Mouse (Mus musculus): ENCODE measurements at regions not wholly inside any gene's neighbourhood (a gene's known extent, or its start where the extent isn't known, plus 50 kb on each side); places are given as distances from the start of the nearest gene placed in this dataset.
A peak's percentile ranks its signal among the peaks of the same experiment; 100 is the strongest.

GRCm38 (mm10) chr11:19138423-19138822 is 119.6 kb upstream of the Meis1 start:
- DNase-seq (ENCODE audit: low spot score) = peak; percentile 94
- Histone ChIP-seq H3K9ac (ENCODE audit: low read depth, low read length, severe bottlenecking) (no peak overlapping the region), H3K27me3 (ENCODE audit: control insufficient read depth, insufficient read depth, low read length) (no peaks in the 10 kb centered on the region), H3K9me3 (ENCODE audit: control insufficient read depth, low read length) (no peaks in the 10 kb centered on the region), H3K4me2 (replicated peaks; ENCODE audit: low read depth, low read length, severe bottlenecking) (no peak overlapping the region), H3K27ac (replicated peaks; ENCODE audit: low read depth, low read length) (no peak overlapping the region), H3K36me3 (ENCODE audit: control insufficient read depth, insufficient read depth, low read length) (no peaks in the 10 kb centered on the region), H3K4me1 (ENCODE audit: control insufficient read depth, insufficient read depth, low read length) (peaks cover 6% of the 10 kb centered on the region), H3K4me3 (replicated peaks; ENCODE audit: low read length) (no peak overlapping the region)
- no peak for TF ChIP-seq POLR2A (IDR thresholded peaks at IDR 0.05; ENCODE audit: borderline replicate concordance, extremely low read depth, insufficient read depth, insufficient read length)
- WGBS = 47% methylated on average over 5 of the region's 5 CpGs
- peak; percentile 82 for ATAC-seq (ENCODE audit: low FRiP score, low read depth)

DNA sequence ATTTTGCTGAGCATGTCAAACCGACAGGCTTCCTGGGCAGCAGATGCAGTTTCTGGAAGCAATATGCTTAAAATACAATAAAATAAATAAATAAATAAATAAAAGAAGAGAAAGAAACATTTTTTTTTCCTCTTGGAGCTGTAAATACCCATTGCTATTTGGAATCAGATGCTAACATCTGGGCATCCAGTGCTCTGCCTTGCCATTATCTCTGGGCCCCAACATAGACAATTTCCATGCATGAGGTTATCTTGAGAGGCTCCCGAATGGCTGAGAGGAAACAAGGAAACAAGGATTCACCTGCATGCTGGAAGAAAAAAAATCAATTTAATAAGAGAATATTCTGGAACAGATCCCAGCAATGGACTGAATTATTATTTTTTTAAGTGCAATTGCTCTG is 120.0 kb upstream of the Meis1 start:
- Histone ChIP-seq H3K36me3 (ENCODE audit: control insufficient read depth, insufficient read depth, low read length) (no peaks in the 10 kb centered on the region), H3K27me3 (ENCODE audit: control insufficient read depth, insufficient read depth, low read length) (no peaks in the 10 kb centered on the region), H3K4me2 (replicated peaks; ENCODE audit: low read depth, low read length, severe bottlenecking) (no peak overlapping the region), H3K27ac (replicated peaks; ENCODE audit: low read depth, low read length) (no peak overlapping the region), H3K4me1 (ENCODE audit: control insufficient read depth, insufficient read depth, low read length) (peaks cover 9% of the 10 kb centered on the region), H3K9ac (ENCODE audit: low read depth, low read length, severe bottlenecking) (no peak overlapping the region), H3K4me3 (replicated peaks; ENCODE audit: low read length) (no peak overlapping the region), H3K9me3 (ENCODE audit: control insufficient read depth, low read length) (no peaks in the 10 kb centered on the region)
- 73% methylated on average over 2 of the region's 2 CpGs for WGBS
- DNase-seq (ENCODE audit: low spot score) (no peak), ATAC-seq (ENCODE audit: low FRiP score, low read depth) (no peak)
- no peak for TF ChIP-seq POLR2A (IDR thresholded peaks at IDR 0.05; ENCODE audit: borderline replicate concordance, extremely low read depth, insufficient read depth, insufficient read length)

- no peak overlapping the region for H3K4me2 ChIP-seq (replicated peaks; ENCODE audit: low read depth, low read length, severe bottlenecking)
- ATAC-seq (ENCODE audit: low FRiP score, low read depth) (peak; percentile 59; the same call in 1 of the 2 replicates), DNase-seq (ENCODE audit: low spot score) (peak; percentile 54)
- H3K27me3 ChIP-seq (ENCODE audit: control insufficient read depth, insufficient read depth, low read length) = no peaks in the 10 kb centered on the region
- no peak overlapping the region for H3K27ac ChIP-seq (replicated peaks; ENCODE audit: low read depth, low read length)
- no peaks in the 10 kb centered on the region for H3K9me3 ChIP-seq (ENCODE audit: control insufficient read depth, low read length)
- H3K9ac ChIP-seq (ENCODE audit: low read depth, low read length, severe bottlenecking) = no peak overlapping the region
- 54% methylated on average over 17 of the region's 17 CpGs for WGBS
- no peak for TF ChIP-seq POLR2A (IDR thresholded peaks at IDR 0.05; ENCODE audit: borderline replicate concordance, extremely low read depth, insufficient read depth, insufficient read length)
- no peaks in the 10 kb centered on the region for H3K36me3 ChIP-seq (ENCODE audit: control insufficient read depth, insufficient read depth, low read length)
- no peak overlapping the region for H3K4me3 ChIP-seq (replicated peaks; ENCODE audit: low read length)
- peaks cover 10% of the 10 kb centered on the region for H3K4me1 ChIP-seq (ENCODE audit: control insufficient read depth, insufficient read depth, low read length)
These were observed 124.6 kb upstream of the Meis1 start for GRCm38 (mm10) chr11:19143267-19144000.

DNA sequence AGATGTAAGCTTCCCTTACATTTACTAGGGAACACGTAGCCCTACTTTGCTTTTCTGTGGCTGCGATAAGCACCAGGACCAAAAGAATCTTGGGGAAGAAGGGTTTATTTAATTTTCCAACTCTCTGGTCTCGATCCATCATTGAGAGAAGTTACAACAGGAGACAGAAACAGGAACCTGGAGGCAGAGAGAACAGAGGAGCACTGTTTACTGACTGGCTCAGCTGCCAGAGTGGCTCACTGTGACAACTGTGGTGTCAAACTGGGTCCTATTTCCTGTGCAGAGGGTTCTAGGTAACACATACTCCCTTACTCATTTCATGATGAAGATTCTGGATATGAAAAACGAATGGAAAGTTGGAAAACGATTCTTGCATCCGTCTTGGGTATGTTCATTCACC is 125.7 kb upstream of the Meis1 start:
- Histone ChIP-seq H3K9me3 (ENCODE audit: control insufficient read depth, low read length) (no peaks in the 10 kb centered on the region), H3K4me2 (replicated peaks; ENCODE audit: low read depth, low read length, severe bottlenecking) (no peak overlapping the region), H3K9ac (ENCODE audit: low read depth, low read length, severe bottlenecking) (no peak overlapping the region), H3K27ac (replicated peaks; ENCODE audit: low read depth, low read length) (no peak overlapping the region), H3K4me3 (replicated peaks; ENCODE audit: low read length) (no peak overlapping the region), H3K4me1 (ENCODE audit: control insufficient read depth, insufficient read depth, low read length) (peaks cover 5% of the 10 kb centered on the region), H3K27me3 (ENCODE audit: control insufficient read depth, insufficient read depth, low read length) (no peaks in the 10 kb centered on the region), H3K36me3 (ENCODE audit: control insufficient read depth, insufficient read depth, low read length) (no peaks in the 10 kb centered on the region)
- no peak for DNase-seq (ENCODE audit: low spot score)
- TF ChIP-seq POLR2A (IDR thresholded peaks at IDR 0.05; ENCODE audit: borderline replicate concordance, extremely low read depth, insufficient read depth, insufficient read length) = no peak
- ATAC-seq (ENCODE audit: low FRiP score, low read depth) = no peak
- 84% methylated on average over 6 of the region's 6 CpGs for WGBS

DNA sequence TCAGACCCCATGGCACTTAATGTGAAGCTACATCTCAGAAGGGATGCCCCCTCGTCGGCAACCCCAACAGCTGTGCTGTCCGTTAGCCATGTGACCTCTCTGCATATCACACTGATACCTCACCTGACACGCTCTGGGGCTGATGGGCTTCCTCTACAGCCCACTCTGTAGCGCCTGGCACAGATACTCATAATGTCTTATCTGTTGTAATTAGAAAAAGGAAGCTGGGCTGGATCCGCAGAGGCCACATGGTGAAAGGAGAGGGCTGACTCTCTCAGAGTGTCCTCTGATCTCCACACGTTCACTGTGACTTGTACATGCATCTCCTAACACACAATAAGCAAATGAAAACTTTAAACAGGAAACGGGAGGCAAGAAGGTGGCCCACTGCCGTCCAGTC is 126.5 kb upstream of the Meis1 start:
- no peak for DNase-seq (ENCODE audit: low spot score)
- H3K27ac ChIP-seq (replicated peaks; ENCODE audit: low read depth, low read length) = no peak overlapping the region
- ATAC-seq (ENCODE audit: low FRiP score, low read depth) = no peak
- no peaks in the 10 kb centered on the region for H3K9me3 ChIP-seq (ENCODE audit: control insufficient read depth, low read length)
- H3K9ac ChIP-seq (ENCODE audit: low read depth, low read length, severe bottlenecking) = no peak overlapping the region
- no peak overlapping the region for H3K4me3 ChIP-seq (replicated peaks; ENCODE audit: low read length)
- H3K4me2 ChIP-seq (replicated peaks; ENCODE audit: low read depth, low read length, severe bottlenecking) = no peak overlapping the region
- peaks cover 5% of the 10 kb centered on the region for H3K4me1 ChIP-seq (ENCODE audit: control insufficient read depth, insufficient read depth, low read length)
- TF ChIP-seq POLR2A (IDR thresholded peaks at IDR 0.05; ENCODE audit: borderline replicate concordance, extremely low read depth, insufficient read depth, insufficient read length) = no peak
- WGBS = 84% methylated on average over 9 of the region's 9 CpGs
- H3K27me3 ChIP-seq (ENCODE audit: control insufficient read depth, insufficient read depth, low read length) = no peaks in the 10 kb centered on the region
- no peaks in the 10 kb centered on the region for H3K36me3 ChIP-seq (ENCODE audit: control insufficient read depth, insufficient read depth, low read length)
